Mouse (Mus musculus): Measurements from ENCODE around the gene Ddn. TPM values are rescaled to one million over a fixed set of nuclear protein-coding genes. Genes with fewer than 3 reads are reported as not detected.

Ddn gene
- polyA plus RNA-seq, 1 experiment from 2014 or later = 0.66 TPM

- Histone ChIP-seq H3K4me2 (no peak overlapping the region), H3K27ac (no peak overlapping the region), H3K27me3 (no peaks in the 10 kb centered on the region), H3K36me3 (peaks cover 99% of the 10 kb centered on the region), H3K4me3 (no peak overlapping the region), H3K9me3 (replicated peaks) (no peaks in the 10 kb centered on the region), H3K9ac (no peak overlapping the region), H3K4me1 (replicated peaks) (no peaks in the 10 kb centered on the region)
- 96% methylated on average over 11 of the region's 11 CpGs for WGBS
- no peak for ATAC-seq (replicated peaks; ENCODE audit: insufficient number of reproducible peaks, insufficient read depth, low FRiP score, low read depth)
Observed at GRCm38 (mm10) chr15:98843595-98844223, 34.4 kb upstream of the Ddn start.

- H3K4me3 ChIP-seq = no peak overlapping the region
Observed at GRCm38 (mm10) chr15:98839671-98840585, 30.6 kb upstream of the Ddn start.

GRCm38 (mm10) chr15:98839161-98839560 is 29.9 kb upstream of the Ddn start:
- peaks cover 7% of the 10 kb centered on the region for H3K4me1 ChIP-seq (replicated peaks)
- H3K27ac ChIP-seq = no peak overlapping the region
- 93% methylated on average over 14 of the region's 14 CpGs for WGBS
- H3K27me3 ChIP-seq = no peaks in the 10 kb centered on the region
- no peak overlapping the region for H3K4me3 ChIP-seq
- no peaks in the 10 kb centered on the region for H3K9me3 ChIP-seq (replicated peaks)
- H3K4me2 ChIP-seq = no peak overlapping the region
- H3K9ac ChIP-seq = no peak overlapping the region
- peaks cover 99% of the 10 kb centered on the region for H3K36me3 ChIP-seq
- ATAC-seq (replicated peaks; ENCODE audit: insufficient number of reproducible peaks, insufficient read depth, low FRiP score, low read depth) = no peak

More at GRCm38 (mm10) chr15:98839671-98840585, 30.6 kb upstream of the Ddn start:
- H3K27me3 ChIP-seq = no peaks in the 10 kb centered on the region
- no peaks in the 10 kb centered on the region for H3K9me3 ChIP-seq (replicated peaks)
- H3K27ac ChIP-seq = no peak overlapping the region
- ATAC-seq (replicated peaks; ENCODE audit: insufficient number of reproducible peaks, insufficient read depth, low FRiP score, low read depth) = no peak
- WGBS = 92% methylated on average over 30 of the region's 30 CpGs
- peaks cover 99% of the 10 kb centered on the region for H3K36me3 ChIP-seq
- no peak overlapping the region for H3K4me2 ChIP-seq
- H3K4me1 ChIP-seq (replicated peaks) = peaks cover 7% of the 10 kb centered on the region
- H3K9ac ChIP-seq = no peak overlapping the region

- H3K4me3 ChIP-seq = no peak overlapping the region
- H3K4me2 ChIP-seq = no peak overlapping the region
- no peak for ATAC-seq (replicated peaks; ENCODE audit: insufficient number of reproducible peaks, insufficient read depth, low FRiP score, low read depth)
- peaks cover 98% of the 10 kb centered on the region for H3K36me3 ChIP-seq
- peaks cover 9% of the 10 kb centered on the region for H3K4me1 ChIP-seq (replicated peaks)
- no peak overlapping the region for H3K9ac ChIP-seq
- no peaks in the 10 kb centered on the region for H3K27me3 ChIP-seq
- no peak overlapping the region for H3K27ac ChIP-seq
- no peaks in the 10 kb centered on the region for H3K9me3 ChIP-seq (replicated peaks)
- 75% methylated on average over 4 of the region's 4 CpGs for WGBS
Observed at GRCm38 (mm10) chr15:98837743-98838103, 28.4 kb upstream of the Ddn start.

- H3K36me3 ChIP-seq = peaks cover 93% of the 10 kb centered on the region
- no peak overlapping the region for H3K4me3 ChIP-seq
- WGBS = 91% methylated on average over 21 of the region's 21 CpGs
- ATAC-seq (replicated peaks; ENCODE audit: insufficient number of reproducible peaks, insufficient read depth, low FRiP score, low read depth) = no peak
- H3K4me1 ChIP-seq (replicated peaks) = peaks cover 12% of the 10 kb centered on the region
- H3K27me3 ChIP-seq = no peaks in the 10 kb centered on the region
- no peak overlapping the region for H3K9ac ChIP-seq
- no peak overlapping the region for H3K27ac ChIP-seq
- H3K4me2 ChIP-seq = no peak overlapping the region
- H3K9me3 ChIP-seq (replicated peaks) = no peaks in the 10 kb centered on the region
Observed at GRCm38 (mm10) chr15:98837006-98837742, 27.9 kb upstream of the Ddn start.

- Histone ChIP-seq H3K27me3 (no peaks in the 10 kb centered on the region), H3K36me3 (peaks cover 75% of the 10 kb centered on the region), H3K4me2 (no peak overlapping the region), H3K4me3 (no peak overlapping the region), H3K4me1 (replicated peaks) (peaks cover 17% of the 10 kb centered on the region), H3K27ac (0 out of 2 replicates have a peak overlapping the region, but pooled peaks have one; percentile 39), H3K9me3 (replicated peaks) (no peaks in the 10 kb centered on the region), H3K9ac (no peak overlapping the region)
- 76% methylated on average over 14 of the region's 14 CpGs for WGBS
- no peak for ATAC-seq (replicated peaks; ENCODE audit: insufficient number of reproducible peaks, insufficient read depth, low FRiP score, low read depth)
Observed at GRCm38 (mm10) chr15:98835291-98835690, 26.0 kb upstream of the Ddn start.

GRCm38 (mm10) chr15:98834059-98834458 is 24.8 kb upstream of the Ddn start:
- H3K9ac ChIP-seq = no peak overlapping the region
- H3K4me3 ChIP-seq = no peak overlapping the region
- 86% methylated on average over 13 of the region's 13 CpGs for WGBS
- H3K4me2 ChIP-seq = no peak overlapping the region
- H3K36me3 ChIP-seq = peaks cover 65% of the 10 kb centered on the region
- no peaks in the 10 kb centered on the region for H3K27me3 ChIP-seq
- no peaks in the 10 kb centered on the region for H3K9me3 ChIP-seq (replicated peaks)
- H3K4me1 ChIP-seq (replicated peaks) = peaks cover 28% of the 10 kb centered on the region
- H3K27ac ChIP-seq = no peak overlapping the region
- ATAC-seq (replicated peaks; ENCODE audit: insufficient number of reproducible peaks, insufficient read depth, low FRiP score, low read depth) = no peak

- 82% methylated on average over 11 of the region's 11 CpGs for whole genome bisulfite sequencing
- no peak overlapping the region for H3K9ac ChIP-seq
- H3K4me1 ChIP-seq (replicated peaks) = peaks cover 33% of the 10 kb centered on the region
- no peaks in the 10 kb centered on the region for H3K27me3 ChIP-seq
- no peak for ATAC-seq (replicated peaks; ENCODE audit: insufficient number of reproducible peaks, insufficient read depth, low FRiP score, low read depth)
- H3K9me3 ChIP-seq (replicated peaks) = no peaks in the 10 kb centered on the region
- peaks cover 59% of the 10 kb centered on the region for H3K36me3 ChIP-seq
- H3K4me2 ChIP-seq = no peak overlapping the region
- peak overlapping the region; percentile 99; the same call in 1 of the 2 replicates for H3K27ac ChIP-seq
- no peak overlapping the region for H3K4me3 ChIP-seq
Observed at GRCm38 (mm10) chr15:98833281-98833680, 24.0 kb upstream of the Ddn start.

- no peaks in the 10 kb centered on the region for H3K27me3 ChIP-seq
- 45% methylated on average over 12 of the region's 12 CpGs for WGBS
- H3K9me3 ChIP-seq (replicated peaks) = no peaks in the 10 kb centered on the region
- H3K4me2 ChIP-seq = peak overlapping the region; percentile 68; the same call in 1 of the 2 replicates
- peaks cover 39% of the 10 kb centered on the region for H3K4me1 ChIP-seq (replicated peaks)
- 0 out of 2 replicates have a peak overlapping the region, but pooled peaks have one; percentile 86 for H3K4me3 ChIP-seq
- H3K9ac ChIP-seq = no peak overlapping the region
- ATAC-seq (replicated peaks; ENCODE audit: insufficient number of reproducible peaks, insufficient read depth, low FRiP score, low read depth) = no peak
- peak overlapping the region; percentile 99 for H3K27ac ChIP-seq
- H3K36me3 ChIP-seq = peaks cover 50% of the 10 kb centered on the region
Observed at GRCm38 (mm10) chr15:98832161-98833058, 23.1 kb upstream of the Ddn start.

GRCm38 (mm10) chr15:98831684-98832035 is 22.4 kb upstream of the Ddn start:
- 13% methylated on average over 9 of the region's 9 CpGs for WGBS

More at GRCm38 (mm10) chr15:98831684-98832035, 22.4 kb upstream of the Ddn start:
- Histone ChIP-seq H3K27ac (peak overlapping the region; percentile 99), H3K4me2 (peak overlapping the region; percentile 68), H3K36me3 (peaks cover 43% of the 10 kb centered on the region), H3K4me3 (peak overlapping the region; percentile 86), H3K9me3 (replicated peaks) (no peaks in the 10 kb centered on the region), H3K27me3 (no peaks in the 10 kb centered on the region), H3K9ac (peak overlapping the region; percentile 85), H3K4me1 (replicated peaks) (peaks cover 47% of the 10 kb centered on the region)
- no peak for ATAC-seq (replicated peaks; ENCODE audit: insufficient number of reproducible peaks, insufficient read depth, low FRiP score, low read depth)

All from heart, embryonic 15.5 days (tissue).